Mouse (Mus musculus) heart, embryonic 16.5 days (tissue): ENCODE data around the gene Fkbp14. TPM values are rescaled to one million over a fixed set of nuclear protein-coding genes. Genes with fewer than 3 reads are reported as not detected.

ENCODE experiments used
- ATAC-seq: fragments of 200-750 bp; cut with Nextera tagmentation; replicated peaks from 2 replicates; pipeline ENCODE4 v1.8.0; 2017; ENCODE audit warnings: moderate number of reproducible peaks; ENCODE audit not compliant: insufficient read depth, low FRiP score; ENCODE audit errors: extremely low read depth
- H3K27ac ChIP-seq: fragments of 300-500 bp; sonication (generic); 2 replicates; pipeline ENCODE4 v1.5.1; 2014; ENCODE audit warnings: mild to moderate bottlenecking, low read length, control low read depth, moderate library complexity
- H3K27me3 ChIP-seq: fragments of 300-500 bp; sonication (generic); 2 replicates; pipeline ENCODE4 v1.6.1; 2014; ENCODE audit warnings: low read length, mixed read lengths; ENCODE audit not compliant: control insufficient read depth, insufficient read depth
- H3K36me3 ChIP-seq: fragments of 300-500 bp; sonication (generic); 2 replicates; pipeline ENCODE4 v1.6.1; 2014; ENCODE audit not compliant: control insufficient read depth, insufficient read depth
- H3K4me1 ChIP-seq: fragments of 300-500 bp; sonication (generic); 2 replicates; pipeline ENCODE4 v1.6.1; 2014; ENCODE audit warnings: low read length, mixed read lengths; ENCODE audit not compliant: control insufficient read depth, insufficient read depth
- H3K4me2 ChIP-seq: fragments of 300-500 bp; sonication (generic); 2 replicates; pipeline ENCODE4 v1.6.1; 2014; ENCODE audit warnings: low read depth, mild to moderate bottlenecking, control low read depth, low read length
- H3K4me3 ChIP-seq: fragments of 300-500 bp; sonication (generic); 2 replicates; pipeline ENCODE4 v1.5.1; 2014; ENCODE audit warnings: mild to moderate bottlenecking, control low read depth, low read length
- H3K9ac ChIP-seq: fragments of 300-500 bp; sonication (generic); 2 replicates; pipeline ENCODE4 v1.6.1; 2014; ENCODE audit warnings: low read length, control low read depth
- H3K9me3 ChIP-seq: fragments of 300-500 bp; sonication (generic); replicated peaks from 2 replicates; pipeline ENCODE4 v1.6.1; 2016; ENCODE audit warnings: low read length; ENCODE audit not compliant: control insufficient read depth
- WGBS: fragments of 180-500 bp; shearing (Covaris S2); extraction: QIAGEN DNeasy Blood & Tissue Kit; methylation state at CpG from one replicate; pipeline ENCODE4 v1.1.7; 2014; 5-methylcytosine and 5-hydroxymethylcytosine counted together
- polyA plus RNA-seq: library from polyadenylated mRNA; unstranded; fragments of >200 nt; fragmentation: Nextera tagmentation; extraction: Ambion mirVana; gene quantifications from 2 replicates; pipeline ENCODE4 v1.2.1, GENCODE M21; 2015

Gene Fkbp14
- polyA plus RNA-seq, 1 experiment from 2014 or later = 22.3 TPM

DNA sequence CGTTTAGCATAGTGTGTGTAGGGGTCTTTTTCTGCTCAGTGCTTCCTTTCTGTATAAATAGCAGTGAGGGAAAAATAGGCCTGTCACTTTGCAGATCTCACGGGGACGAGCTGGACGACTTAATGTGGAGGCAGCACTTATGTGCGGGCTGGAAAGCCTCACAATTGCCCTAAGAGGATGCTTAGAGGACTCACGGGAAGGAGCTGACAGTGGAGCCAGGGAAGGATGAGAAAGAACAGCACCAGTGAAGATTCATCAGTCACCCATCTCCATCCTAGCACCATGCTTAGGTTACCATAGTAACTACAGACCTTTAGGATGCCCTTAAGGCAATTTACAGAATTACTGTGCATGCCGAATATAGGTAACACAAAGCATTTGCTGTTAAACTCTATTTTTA lies 27.3 kb downstream of the Fkbp14 start:
- Histone ChIP-seq H3K4me2 (no peak overlapping the region), H3K27me3 (no peaks in the 10 kb centered on the region; the same call in 1 of the 2 replicates), H3K36me3 (no peaks in the 10 kb centered on the region), H3K4me1 (peaks cover 6% of the 10 kb centered on the region; the same call in 1 of the 2 replicates), H3K9ac (no peak overlapping the region), H3K9me3 (no peaks in the 10 kb centered on the region), H3K4me3 (no peak overlapping the region), H3K27ac (no peak overlapping the region)
- no peak for ATAC-seq
- WGBS = 37% methylated on average over 7 of the region's 7 CpGs

DNA sequence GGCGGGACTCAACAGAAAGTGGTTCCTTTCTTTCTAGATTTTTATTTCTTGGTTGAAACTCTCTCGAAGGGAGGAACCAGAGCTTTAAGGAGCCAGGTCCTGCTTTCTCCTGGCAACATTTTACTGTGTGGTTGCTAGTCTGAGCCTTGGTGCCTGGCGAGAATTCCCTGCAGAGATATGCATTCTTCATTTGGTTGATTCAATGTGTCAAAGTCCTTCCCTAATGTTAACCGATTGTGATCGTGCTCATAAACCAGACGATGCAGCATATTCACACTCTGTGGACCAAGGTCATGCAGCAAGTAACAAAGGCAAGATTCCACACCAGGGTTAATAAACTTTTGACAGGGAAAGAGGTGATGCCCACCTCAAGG lies 30.6 kb downstream of the Fkbp14 start:
- H3K9me3 ChIP-seq = no peaks in the 10 kb centered on the region
- 14% methylated on average over 6 of the region's 6 CpGs for WGBS
- peak overlapping the region; percentile 87 for H3K4me2 ChIP-seq
- H3K27ac ChIP-seq = no peak overlapping the region
- H3K4me1 ChIP-seq = peaks cover 6% of the 10 kb centered on the region
- no peaks in the 10 kb centered on the region; the same call in 1 of the 2 replicates for H3K27me3 ChIP-seq
- no peaks in the 10 kb centered on the region for H3K36me3 ChIP-seq
- no peak for ATAC-seq
- peak overlapping the region; percentile 64 for H3K9ac ChIP-seq
- H3K4me3 ChIP-seq = peak overlapping the region; percentile 59

GRCm38 (mm10) chr6:54565665-54566545 lies 31.2 kb downstream of the Fkbp14 start, which contains the start of gene Scrn1:
Gene Scrn1 (minus strand): TSS chr6:54566489.
- WGBS = 2% methylated on average over 60 of the region's 60 CpGs
- peak within 1 kb of the TSS; percentile 87 for H3K4me2 ChIP-seq
- no peak within 1 kb of the TSS for H3K27ac ChIP-seq
- H3K36me3 ChIP-seq = no peaks in the 10 kb centered on the region
- H3K4me1 ChIP-seq = peaks cover 6% of the 10 kb centered on the region
- H3K27me3 ChIP-seq = no peaks in the 10 kb centered on the region; the same call in 1 of the 2 replicates
- ATAC-seq = peak; percentile 76
- peak within 1 kb of the TSS; percentile 59 for H3K4me3 ChIP-seq
- no peaks in the 10 kb centered on the region for H3K9me3 ChIP-seq
- peak within 1 kb of the TSS; percentile 64 for H3K9ac ChIP-seq

DNA sequence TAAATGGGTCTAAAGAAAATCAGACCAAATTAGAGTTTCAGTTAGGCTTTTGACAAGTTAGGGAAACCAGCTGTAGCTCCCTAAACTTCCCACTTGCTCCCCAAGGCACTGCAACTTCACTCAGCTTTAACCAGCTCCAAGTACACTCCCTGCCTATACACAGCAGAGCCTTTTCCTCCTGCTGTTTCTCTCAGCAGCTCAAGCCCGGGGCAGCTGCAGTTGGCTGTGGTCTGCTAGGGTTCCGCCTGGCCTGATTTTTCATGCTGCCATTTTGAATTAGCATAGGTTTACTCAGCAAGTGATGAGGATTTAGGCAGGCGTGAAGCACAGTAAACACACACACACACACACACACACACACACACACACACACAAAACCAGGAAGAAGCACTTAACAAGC lies 32.1 kb downstream of the Fkbp14 start:
- peaks cover 6% of the 10 kb centered on the region for H3K4me1 ChIP-seq
- no peak overlapping the region for H3K27ac ChIP-seq
- no peak overlapping the region for H3K4me2 ChIP-seq
- WGBS = 67% methylated on average over 3 of the region's 3 CpGs
- H3K27me3 ChIP-seq = no peaks in the 10 kb centered on the region; the same call in 1 of the 2 replicates
- H3K36me3 ChIP-seq = no peaks in the 10 kb centered on the region
- no peak overlapping the region for H3K4me3 ChIP-seq
- H3K9ac ChIP-seq = no peak overlapping the region
- no peaks in the 10 kb centered on the region for H3K9me3 ChIP-seq
- no peak for ATAC-seq

DNA sequence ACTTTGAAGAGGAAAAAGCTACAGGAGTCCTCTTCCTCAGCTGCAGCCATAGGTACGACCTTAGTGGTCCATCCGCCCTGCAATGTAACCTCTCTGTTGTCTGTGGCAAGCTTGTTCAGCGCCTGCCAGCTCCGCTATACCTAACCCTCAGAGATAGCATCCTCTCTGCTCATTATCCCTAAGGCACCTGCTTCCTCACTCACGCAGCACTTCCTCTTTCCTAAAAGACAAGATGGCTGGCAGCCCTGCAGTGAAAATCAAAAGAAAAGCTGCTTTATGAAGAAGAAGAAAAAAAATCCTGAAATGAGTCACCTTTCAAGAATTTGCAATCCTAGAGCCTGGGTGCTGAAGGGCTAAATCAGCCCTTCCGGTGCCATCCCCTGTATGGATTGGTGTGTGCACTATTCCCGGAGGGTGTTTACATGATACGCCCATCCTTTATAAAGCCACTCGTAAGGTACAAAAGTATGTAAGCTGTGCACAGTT lies 32.6 kb downstream of the Fkbp14 start:
- 69% methylated on average over 9 of the region's 9 CpGs for WGBS
- no peak for ATAC-seq
- no peak overlapping the region for H3K4me3 ChIP-seq
- no peaks in the 10 kb centered on the region for H3K9me3 ChIP-seq
- no peaks in the 10 kb centered on the region; the same call in 1 of the 2 replicates for H3K27me3 ChIP-seq
- peaks cover 6% of the 10 kb centered on the region for H3K4me1 ChIP-seq
- no peak overlapping the region for H3K4me2 ChIP-seq
- no peaks in the 10 kb centered on the region for H3K36me3 ChIP-seq
- no peak overlapping the region for H3K9ac ChIP-seq
- H3K27ac ChIP-seq = no peak overlapping the region

DNA sequence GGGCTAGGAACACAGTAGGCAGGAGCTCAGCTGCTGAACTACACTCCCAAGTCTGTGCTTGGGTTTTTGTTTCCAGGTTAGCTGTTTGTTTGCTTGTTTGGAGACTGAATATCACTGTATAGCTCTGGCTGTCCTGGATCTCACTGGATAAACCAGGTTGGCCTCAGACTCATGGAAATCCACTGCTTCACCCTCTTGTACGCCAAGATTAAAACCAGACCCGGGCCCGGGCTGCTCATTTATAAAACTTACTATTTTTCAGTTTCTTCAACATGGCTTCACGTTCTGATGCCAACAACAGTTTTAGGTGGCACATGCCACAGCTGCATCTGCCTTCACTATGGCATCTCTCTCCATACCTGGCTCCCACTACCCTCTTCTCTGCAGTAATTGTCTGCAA lies 33.5 kb downstream of the Fkbp14 start:
- H3K4me2 ChIP-seq = no peak overlapping the region
- peaks cover 6% of the 10 kb centered on the region for H3K4me1 ChIP-seq
- no peak overlapping the region for H3K27ac ChIP-seq
- H3K4me3 ChIP-seq = no peak overlapping the region
- no peaks in the 10 kb centered on the region for H3K36me3 ChIP-seq
- WGBS = 89% methylated on average over 4 of the region's 4 CpGs
- no peak for ATAC-seq
- no peaks in the 10 kb centered on the region; the same call in 1 of the 2 replicates for H3K27me3 ChIP-seq
- no peaks in the 10 kb centered on the region for H3K9me3 ChIP-seq
- H3K9ac ChIP-seq = no peak overlapping the region

GRCm38 (mm10) chr6:54562018-54562809 lies 34.9 kb downstream of the Fkbp14 start:
- 67% methylated on average over 15 of the region's 17 CpGs for WGBS
- ATAC-seq = no peak

DNA sequence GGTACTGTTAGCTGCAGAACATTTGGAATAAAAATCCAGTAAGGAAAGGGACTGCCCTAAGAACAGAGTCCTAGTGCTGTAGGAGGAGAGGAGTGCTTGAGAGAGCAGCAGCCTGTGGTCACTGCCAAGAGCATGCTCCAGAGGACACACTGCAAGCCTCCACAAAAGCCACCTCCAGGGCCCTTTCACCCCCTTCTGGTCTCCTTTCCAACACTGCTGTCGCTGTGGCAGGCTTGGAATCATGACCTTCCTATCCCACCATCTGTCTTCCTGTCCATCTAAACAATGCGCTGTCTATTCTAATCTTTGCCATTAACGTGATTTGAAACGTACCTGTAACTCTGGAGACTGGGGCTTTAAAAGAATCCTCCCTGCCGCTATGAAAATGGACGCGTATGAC lies 38.6 kb downstream of the Fkbp14 start:
- Histone ChIP-seq H3K36me3 (no peaks in the 10 kb centered on the region), H3K9ac (no peak overlapping the region), H3K4me1 (peaks cover 5% of the 10 kb centered on the region), H3K9me3 (no peaks in the 10 kb centered on the region), H3K4me3 (no peak overlapping the region), H3K27me3 (no peaks in the 10 kb centered on the region), H3K4me2 (no peak overlapping the region), H3K27ac (no peak overlapping the region)
- WGBS = 77% methylated on average over 7 of the region's 7 CpGs
- ATAC-seq = no peak

More at GRCm38 (mm10) chr6:54562018-54562809, 34.9 kb downstream of the Fkbp14 start:
- Histone ChIP-seq H3K36me3 (no peaks in the 10 kb centered on the region), H3K27ac (no peak overlapping the region), H3K9me3 (no peaks in the 10 kb centered on the region), H3K9ac (no peak overlapping the region), H3K27me3 (no peaks in the 10 kb centered on the region; the same call in 1 of the 2 replicates), H3K4me1 (peaks cover 6% of the 10 kb centered on the region), H3K4me3 (no peak overlapping the region), H3K4me2 (no peak overlapping the region)
